Mouse (Mus musculus) erythroblast, embryonic 14.5 days (primary cell): ENCODE results near the gene Eif3m.

ENCODE experiments used
- GATA1 ChIP-seq: IDR thresholded peaks from 2 replicates; pipeline ENCODE4 v1.6.1; 2012; ENCODE audit warnings: low read length, inconsistent platforms, mixed read lengths
- TAL1 ChIP-seq: IDR thresholded peaks from 3 replicates; pipeline ENCODE4 v1.6.1; 2012; ENCODE audit warnings: low read length, inconsistent platforms, mixed read lengths

- TF ChIP-seq TAL1 (no peak), GATA1 (no peak)
Observed at GRCm38 (mm10) chr2:105034084-105034483, 17.2 kb upstream of the Eif3m start.
